Mouse (Mus musculus) cerebellum, adult 11-12 months (tissue): ENCODE results near the gene Ctsc.
"Not testable (repeated sequence)": the region's sequence is repeated elsewhere in the genome, so short reads cannot be mapped to it uniquely, and the experiment has no call there.

ENCODE experiments used
- DNase-seq: peaks from one replicate; pipeline ENCODE4 v3.0.0; 2022

Ctsc gene

GRCm38 (mm10) chr7:88277858-88278627, at the start of gene Ctsc:
Ctsc (plus strand) TSS chr7:88278085.
- peak; percentile 3 for DNase-seq

GRCm38 (mm10) chr7:88229051-88229450, 48.8 kb upstream of the Ctsc start:
- DNase-seq: no peak

DNA sequence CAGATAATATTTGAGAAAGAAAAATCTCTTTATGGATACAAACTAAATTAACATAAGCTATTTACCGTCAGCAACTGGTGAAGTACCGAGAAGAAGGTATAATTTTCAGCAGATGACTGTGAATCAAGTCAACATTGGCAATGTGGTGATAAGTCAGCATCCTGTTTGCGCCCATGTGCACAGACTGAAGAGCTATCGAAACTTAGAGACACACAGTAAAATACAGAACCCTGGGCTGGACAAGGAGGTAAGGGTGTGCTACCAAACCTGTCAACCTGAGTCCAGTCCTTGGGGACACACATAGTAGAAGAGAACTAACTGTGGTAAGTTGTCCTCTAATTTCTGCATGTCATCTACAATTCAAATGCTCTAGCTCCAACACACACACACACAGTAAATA, 47.8 kb upstream of the Ctsc start:
- no peak for DNase-seq

- no peak for DNase-seq
Measured at GRCm38 (mm10) chr7:88230756-88231522, 46.9 kb upstream of the Ctsc start.

- no peak for DNase-seq
Measured at GRCm38 (mm10) chr7:88243059-88243458, 34.8 kb upstream of the Ctsc start.

DNA sequence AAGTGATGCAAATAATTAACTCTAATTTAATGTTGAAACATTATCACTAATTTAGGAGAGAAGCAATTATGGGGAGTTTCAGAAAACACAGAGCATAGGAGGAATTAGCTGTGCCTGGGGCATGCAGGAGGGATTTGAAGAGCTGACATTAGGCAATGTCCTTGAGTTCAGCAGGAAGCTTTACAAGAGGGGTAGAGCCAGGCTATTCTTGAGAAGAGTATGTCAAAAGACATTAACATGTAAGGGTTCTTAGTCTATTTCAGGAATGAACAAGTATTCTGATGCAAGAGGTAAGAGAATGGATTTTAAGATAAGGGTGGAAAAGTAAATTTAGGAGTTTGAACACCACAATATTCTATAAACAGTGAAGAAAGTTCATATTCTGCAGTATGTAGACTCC, 33.4 kb upstream of the Ctsc start:
- DNase-seq: no peak

DNA sequence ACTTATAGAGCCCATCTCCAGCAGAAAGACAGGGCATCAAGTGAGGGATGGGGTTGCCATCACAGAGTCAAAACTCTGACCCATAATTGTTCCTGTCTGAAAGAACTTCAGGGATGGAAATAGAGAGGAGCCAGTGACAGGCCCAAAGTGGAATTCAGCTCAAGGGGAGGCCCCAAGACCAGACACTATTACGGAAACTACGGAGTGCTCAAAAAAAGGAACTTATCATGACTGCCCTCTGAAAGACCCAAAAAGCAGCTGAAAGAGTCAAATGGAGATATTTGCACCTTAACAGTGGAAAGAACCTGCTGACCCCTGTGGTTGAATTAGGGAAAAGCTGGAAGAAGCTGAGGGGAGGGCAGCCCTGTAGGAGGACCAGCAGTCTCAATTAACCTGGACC, 27.5 kb upstream of the Ctsc start:
- not testable (repeated sequence) for DNase-seq

- no peak for DNase-seq
Measured at GRCm38 (mm10) chr7:88251535-88251934, 26.4 kb upstream of the Ctsc start.

GRCm38 (mm10) chr7:88252129-88252528, 25.8 kb upstream of the Ctsc start:
- DNase-seq: no peak

GRCm38 (mm10) chr7:88254884-88255283, 23.0 kb upstream of the Ctsc start:
- DNase-seq: no peak

GRCm38 (mm10) chr7:88259155-88259925, 18.5 kb upstream of the Ctsc start:
- no peak for DNase-seq

GRCm38 (mm10) chr7:88261799-88262198, 16.1 kb upstream of the Ctsc start:
- no peak for DNase-seq

- no peak for DNase-seq
Measured at GRCm38 (mm10) chr7:88264861-88265260, 13.0 kb upstream of the Ctsc start.

- DNase-seq: no peak
Measured at GRCm38 (mm10) chr7:88269913-88270312, 8.0 kb upstream of the Ctsc start.

GRCm38 (mm10) chr7:88271531-88271930, 6.4 kb upstream of the Ctsc start:
- DNase-seq: no peak

- DNase-seq: no peak
Measured at GRCm38 (mm10) chr7:88276914-88277765, 745 bp upstream of the Ctsc start.

DNA sequence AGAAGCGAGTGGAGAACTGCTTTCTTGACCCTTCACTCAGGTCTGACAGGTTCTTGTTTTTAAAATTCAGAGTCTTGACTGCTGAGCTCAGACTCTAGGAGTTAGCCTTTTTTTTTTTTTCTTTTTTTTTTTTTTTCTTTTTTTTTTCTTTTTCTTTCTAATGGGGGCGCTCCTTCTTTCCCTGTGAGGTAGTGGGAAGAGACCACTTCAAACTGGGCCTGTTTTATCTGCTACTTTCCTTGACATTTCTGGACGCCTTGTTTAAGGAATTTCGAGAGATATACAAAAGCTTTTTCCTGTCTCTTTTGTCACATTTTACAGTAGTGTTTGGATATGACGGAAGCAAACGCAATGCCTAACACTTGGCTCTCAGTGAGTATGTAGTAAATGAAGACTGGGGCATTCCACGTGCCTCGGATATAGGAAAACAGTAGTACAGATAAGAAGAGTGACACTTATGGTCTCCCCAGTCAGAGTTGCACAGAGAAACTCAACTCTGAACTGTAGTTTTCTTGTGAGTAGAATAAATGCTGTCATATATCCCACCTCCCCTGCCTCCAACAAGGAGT, 827 bp downstream of the Ctsc start:
- DNase-seq: no peak

- no peak for DNase-seq
Measured at GRCm38 (mm10) chr7:88285276-88285675, 7.4 kb downstream of the Ctsc start.

- DNase-seq: no peak
Measured at GRCm38 (mm10) chr7:88291036-88291435, 13.2 kb downstream of the Ctsc start.

DNA sequence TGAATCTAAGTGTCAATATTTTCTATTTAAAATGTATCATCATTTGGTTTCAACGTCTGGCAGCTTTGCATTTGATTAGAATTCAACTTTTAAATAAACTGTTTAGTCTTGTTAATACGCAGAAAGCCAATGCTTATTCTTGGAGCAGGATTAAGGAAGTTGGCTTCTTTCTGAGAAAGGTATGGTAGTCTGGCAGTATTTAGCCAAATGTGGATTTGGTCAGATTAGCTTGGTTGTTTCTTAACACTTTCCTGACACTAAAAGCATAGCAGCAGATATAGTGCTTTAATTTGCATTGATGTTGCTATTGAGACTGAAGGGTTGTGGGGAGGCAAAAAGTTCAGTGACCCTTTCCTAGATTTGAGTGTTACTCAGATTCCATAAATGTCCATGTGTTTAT, 14.2 kb downstream of the Ctsc start:
- no peak for DNase-seq

GRCm38 (mm10) chr7:88293907-88294306, 16.0 kb downstream of the Ctsc start:
- DNase-seq: no peak

GRCm38 (mm10) chr7:88295989-88296388, 18.1 kb downstream of the Ctsc start:
- no peak for DNase-seq
